Mouse (Mus musculus) fibroblast of lung, adult 2 months (primary cell): ENCODE data around the gene Rassf1.

Experiments
- DNase-seq: peaks from one replicate; pipeline ENCODE4 v3.0.0-alpha.2; 2011; ENCODE audit warnings: low read depth

Rassf1 gene

GRCm38 (mm10) chr9:107551117-107551889 is at the start of gene Rassf1:
Gene Rassf1, plus strand, starts transcription at chr9:107551555.
- DNase-seq, result no peak

- DNase-seq, result no peak
These were observed 49.1 kb upstream of the Rassf1 start for GRCm38 (mm10) chr9:107502131-107502846.

- DNase-seq, result no peak
These were observed 46.5 kb upstream of the Rassf1 start for GRCm38 (mm10) chr9:107504662-107505537.

GRCm38 (mm10) chr9:107508266-107508665 is 43.1 kb upstream of the Rassf1 start:
- DNase-seq, result no peak

- DNase-seq, result no peak
These were observed 40.8 kb upstream of the Rassf1 start for GRCm38 (mm10) chr9:107510384-107511100.

- no peak for DNase-seq
These were observed 39.9 kb upstream of the Rassf1 start for GRCm38 (mm10) chr9:107511436-107511835.

- no peak for DNase-seq
These were observed 39.0 kb upstream of the Rassf1 start for GRCm38 (mm10) chr9:107512326-107512725.

- DNase-seq, result peak; percentile 25
These were observed 36.9 kb upstream of the Rassf1 start for GRCm38 (mm10) chr9:107514303-107514955.

- no peak for DNase-seq
These were observed 31.0 kb upstream of the Rassf1 start for GRCm38 (mm10) chr9:107520331-107520730.

GRCm38 (mm10) chr9:107521190-107521589 is 30.2 kb upstream of the Rassf1 start:
- no peak for DNase-seq

- DNase-seq, result no peak
These were observed 29.5 kb upstream of the Rassf1 start for GRCm38 (mm10) chr9:107521711-107522399.

GRCm38 (mm10) chr9:107522400-107522711 is 29.0 kb upstream of the Rassf1 start:
- no peak for DNase-seq

- DNase-seq, result no peak
These were observed 24.9 kb upstream of the Rassf1 start for GRCm38 (mm10) chr9:107526198-107527026.

- DNase-seq, result peak; percentile 97
These were observed 17.5 kb upstream of the Rassf1 start, which contains the start of gene Tmem115 for GRCm38 (mm10) chr9:107533791-107534407. Gene Tmem115, plus strand, starts transcription at chr9:107533945.

GRCm38 (mm10) chr9:107534408-107535202 is 16.8 kb upstream of the Rassf1 start:
- no peak for DNase-seq

- DNase-seq, result no peak
These were observed 13.1 kb upstream of the Rassf1 start for GRCm38 (mm10) chr9:107538231-107538630.

- DNase-seq, result no peak
These were observed 12.6 kb upstream of the Rassf1 start for GRCm38 (mm10) chr9:107538711-107539110.

- no peak for DNase-seq
These were observed 11.4 kb upstream of the Rassf1 start for GRCm38 (mm10) chr9:107539940-107540339.
